Mouse (Mus musculus): ENCODE results near the gene Rasal2. TPM values are rescaled to one million over a fixed set of nuclear protein-coding genes. Genes with fewer than 3 reads are reported as not detected.
A peak's percentile ranks its signal among the peaks of the same experiment; 100 is the strongest.

Rasal2 gene
- polyA plus RNA-seq, 1 experiment = 39.9 TPM

DNA sequence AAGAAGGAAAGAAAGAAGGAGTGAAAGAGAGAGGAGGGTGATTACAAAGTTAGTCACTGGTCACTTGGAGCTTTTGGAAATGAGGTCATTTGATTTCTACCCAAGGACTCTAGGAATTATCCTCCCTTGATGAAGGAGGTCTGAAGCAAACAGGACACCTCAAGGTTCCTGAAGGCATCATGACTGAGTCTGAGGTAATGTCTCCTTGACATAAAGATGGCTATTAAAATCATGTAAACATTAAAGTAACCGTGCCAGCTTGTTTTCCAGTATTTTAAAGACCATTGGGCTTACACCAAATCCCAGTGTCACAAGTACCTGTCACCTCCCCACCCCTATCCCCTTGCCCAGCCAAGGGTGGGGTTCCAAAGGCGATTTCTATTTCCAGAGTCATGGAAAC is 25.9 kb upstream of the Rasal2 start:
- no peak for TF ChIP-seq CTCF (IDR thresholded peaks at IDR 0.05; ENCODE audit: borderline replicate concordance, extremely low read depth, insufficient read depth, insufficient read length)
- no peak for TF ChIP-seq POLR2A (IDR thresholded peaks at IDR 0.05; ENCODE audit: borderline replicate concordance, extremely low read depth, insufficient read depth, insufficient read length, poor library complexity, severe bottlenecking)
- no peak for DNase-seq (ENCODE audit: low read depth)

DNA sequence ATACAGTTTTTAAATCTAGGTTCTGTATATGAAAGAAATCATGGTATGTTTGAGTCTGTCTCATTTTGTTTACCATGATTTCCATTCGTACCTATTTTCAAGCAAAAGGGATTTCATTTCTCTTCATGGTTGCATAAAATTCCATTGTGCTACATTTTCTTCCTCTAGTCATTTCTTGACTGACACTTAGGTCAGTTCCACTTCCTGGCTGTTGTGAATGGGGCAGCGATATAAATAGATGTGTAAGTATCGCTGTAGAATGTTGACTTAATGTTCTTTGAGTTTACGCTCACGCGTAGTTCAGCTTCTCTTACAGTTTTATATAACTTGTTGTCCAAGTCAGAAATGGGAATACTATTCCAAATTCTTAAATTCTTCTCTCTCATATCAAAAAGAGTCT is 23.5 kb upstream of the Rasal2 start:
- no peak for TF ChIP-seq POLR2A (IDR thresholded peaks at IDR 0.05; ENCODE audit: borderline replicate concordance, extremely low read depth, insufficient read depth, insufficient read length, poor library complexity, severe bottlenecking)

GRCm38 (mm10) chr1:157434404-157434803 is 22.0 kb upstream of the Rasal2 start:
- no peak for DNase-seq (ENCODE audit: low read depth)
- TF ChIP-seq CTCF (IDR thresholded peaks at IDR 0.05; ENCODE audit: borderline replicate concordance, extremely low read depth, insufficient read depth, insufficient read length) (no peak), POLR2A (IDR thresholded peaks at IDR 0.05; ENCODE audit: borderline replicate concordance, extremely low read depth, insufficient read depth, insufficient read length, poor library complexity, severe bottlenecking) (no peak)

More for the DNA sequence above, 23.5 kb upstream of the Rasal2 start:
- DNase-seq (ENCODE audit: low read depth) = no peak

GRCm38 (mm10) chr1:157433316-157433715 is 20.9 kb upstream of the Rasal2 start:
- DNase-seq (ENCODE audit: low read depth) = no peak
- TF ChIP-seq CTCF (IDR thresholded peaks at IDR 0.05; ENCODE audit: borderline replicate concordance, extremely low read depth, insufficient read depth, insufficient read length) (no peak), POLR2A (IDR thresholded peaks at IDR 0.05; ENCODE audit: borderline replicate concordance, extremely low read depth, insufficient read depth, insufficient read length, poor library complexity, severe bottlenecking) (no peak)

- TF ChIP-seq CTCF (IDR thresholded peaks at IDR 0.05; ENCODE audit: borderline replicate concordance, extremely low read depth, insufficient read depth, insufficient read length) (no peak), POLR2A (IDR thresholded peaks at IDR 0.05; ENCODE audit: borderline replicate concordance, extremely low read depth, insufficient read depth, insufficient read length, poor library complexity, severe bottlenecking) (no peak)
- DNase-seq (ENCODE audit: low read depth) = no peak
These were observed 16.0 kb upstream of the Rasal2 start for GRCm38 (mm10) chr1:157428366-157428765.

DNA sequence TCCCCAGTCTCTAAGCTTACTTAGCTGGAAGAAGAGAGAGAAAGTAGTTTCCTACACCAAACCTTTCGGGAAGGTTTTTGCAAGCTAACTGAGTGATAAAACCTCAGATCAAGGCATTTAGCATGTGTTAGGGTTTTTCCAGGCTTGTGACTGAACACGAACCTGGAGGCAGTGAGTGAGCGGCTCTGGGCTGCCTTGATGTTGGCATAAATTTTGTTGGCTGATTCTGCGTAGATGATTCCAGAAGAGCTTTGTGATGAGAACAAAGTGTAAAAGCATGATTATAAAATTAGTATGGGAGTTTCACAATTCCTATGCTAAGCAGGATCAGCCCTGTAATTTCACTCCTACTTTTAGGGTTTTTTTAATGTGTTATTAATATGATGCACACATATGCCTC is 15.2 kb upstream of the Rasal2 start:
- no peak for TF ChIP-seq POLR2A (IDR thresholded peaks at IDR 0.05; ENCODE audit: borderline replicate concordance, extremely low read depth, insufficient read depth, insufficient read length, poor library complexity, severe bottlenecking)
- no peak for TF ChIP-seq CTCF (IDR thresholded peaks at IDR 0.05; ENCODE audit: borderline replicate concordance, extremely low read depth, insufficient read depth, insufficient read length)
- DNase-seq (ENCODE audit: low read depth) = no peak

DNA sequence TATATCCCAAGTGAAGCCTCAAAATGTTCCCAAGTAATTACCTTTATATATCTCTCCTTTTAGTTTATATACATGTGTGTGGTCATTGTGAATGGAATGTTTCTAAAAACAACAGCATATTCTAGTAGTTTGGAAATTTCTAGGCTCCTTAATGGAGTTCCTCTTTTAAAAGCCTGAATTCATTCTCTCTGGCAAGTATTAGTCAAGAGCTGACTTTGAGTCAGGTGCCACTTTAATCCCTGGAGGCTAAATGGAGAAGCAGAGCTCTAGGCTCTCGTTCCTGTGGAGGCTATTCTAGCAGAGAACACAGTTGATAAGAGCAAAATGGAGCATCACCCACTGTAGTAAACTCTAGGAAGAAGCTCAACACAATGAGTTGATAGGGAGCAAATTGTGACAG is 14.5 kb upstream of the Rasal2 start:
- TF ChIP-seq POLR2A (IDR thresholded peaks at IDR 0.05; ENCODE audit: borderline replicate concordance, extremely low read depth, insufficient read depth, insufficient read length, poor library complexity, severe bottlenecking) (no peak), CTCF (IDR thresholded peaks at IDR 0.05; ENCODE audit: borderline replicate concordance, extremely low read depth, insufficient read depth, insufficient read length) (no peak)
- DNase-seq (ENCODE audit: low read depth) = no peak

DNA sequence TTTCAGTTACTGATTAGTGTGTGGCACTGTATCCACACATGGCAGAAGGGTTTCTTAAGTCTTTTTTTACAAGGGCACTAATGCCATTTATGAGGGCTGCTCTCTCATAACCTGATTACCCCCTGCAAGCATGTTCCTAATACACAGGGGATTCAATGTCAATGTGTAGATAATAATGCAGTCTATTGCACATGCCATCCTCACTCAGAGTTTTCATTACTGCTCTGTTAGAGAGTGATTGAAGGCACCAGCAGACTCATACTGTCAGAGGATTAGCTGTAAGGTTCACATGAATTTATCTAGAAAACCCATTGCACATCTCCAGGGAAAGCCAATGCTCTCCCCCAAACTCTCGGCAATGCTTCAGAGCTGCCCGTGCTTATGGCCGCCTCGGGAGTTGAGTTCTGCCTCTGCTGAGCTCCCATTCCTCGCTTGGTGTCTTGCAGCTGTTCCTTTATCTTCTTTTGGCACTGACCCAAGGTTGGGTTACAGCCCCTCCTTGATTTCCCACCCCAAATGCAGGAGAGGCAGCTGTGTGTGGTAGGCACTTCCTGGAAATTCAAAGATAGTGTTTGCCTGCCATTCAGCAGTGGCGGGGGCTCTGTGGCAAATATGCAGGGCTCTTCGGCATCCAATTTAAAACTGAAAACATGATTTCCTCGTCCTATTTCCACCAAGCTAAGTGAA is 13.5 kb upstream of the Rasal2 start:
- peak; percentile 91 for DNase-seq (ENCODE audit: low read depth)
- TF ChIP-seq POLR2A (IDR thresholded peaks at IDR 0.05; ENCODE audit: borderline replicate concordance, extremely low read depth, insufficient read depth, insufficient read length, poor library complexity, severe bottlenecking) = no peak
- TF ChIP-seq CTCF (IDR thresholded peaks at IDR 0.05; ENCODE audit: borderline replicate concordance, extremely low read depth, insufficient read depth, insufficient read length) = no peak

DNA sequence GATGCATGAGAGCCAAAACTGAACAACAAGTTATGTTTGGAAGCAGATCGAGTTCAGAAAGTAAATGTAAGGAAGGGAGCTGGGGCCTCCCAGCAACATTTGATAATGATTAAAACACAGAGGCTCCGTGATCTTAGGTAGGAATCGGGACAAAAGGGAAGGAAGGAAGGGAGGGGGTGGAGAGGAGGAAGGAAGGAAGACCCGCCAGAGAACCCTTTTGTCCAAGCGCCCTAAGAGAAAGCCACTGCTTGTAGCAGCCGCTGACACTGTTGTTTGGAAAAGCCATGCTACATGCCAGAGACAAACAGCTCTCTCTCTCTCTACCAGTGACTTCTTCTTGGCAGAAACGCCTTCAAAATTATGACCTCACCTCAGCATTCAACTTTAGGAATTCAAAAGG is 5.5 kb upstream of the Rasal2 start:
- peak; percentile 48 for DNase-seq (ENCODE audit: low read depth)
- TF ChIP-seq CTCF (IDR thresholded peaks at IDR 0.05; ENCODE audit: borderline replicate concordance, extremely low read depth, insufficient read depth, insufficient read length) (no peak), POLR2A (IDR thresholded peaks at IDR 0.05; ENCODE audit: borderline replicate concordance, extremely low read depth, insufficient read depth, insufficient read length, poor library complexity, severe bottlenecking) (no peak)

- no peak for TF ChIP-seq POLR2A (IDR thresholded peaks at IDR 0.05; ENCODE audit: borderline replicate concordance, extremely low read depth, insufficient read depth, insufficient read length, poor library complexity, severe bottlenecking)
- no peak for TF ChIP-seq CTCF (IDR thresholded peaks at IDR 0.05; ENCODE audit: borderline replicate concordance, extremely low read depth, insufficient read depth, insufficient read length)
- DNase-seq (ENCODE audit: low read depth) = peak; percentile 4
These were observed 5.0 kb upstream of the Rasal2 start for GRCm38 (mm10) chr1:157417414-157417813.

GRCm38 (mm10) chr1:157416628-157417027 is 4.2 kb upstream of the Rasal2 start:
- no peak for DNase-seq (ENCODE audit: low read depth)

GRCm38 (mm10) chr1:157415771-157416170 is 3.4 kb upstream of the Rasal2 start:
- no peak for DNase-seq (ENCODE audit: low read depth)
- TF ChIP-seq CTCF (IDR thresholded peaks at IDR 0.05; ENCODE audit: borderline replicate concordance, extremely low read depth, insufficient read depth, insufficient read length) (no peak), POLR2A (IDR thresholded peaks at IDR 0.05; ENCODE audit: borderline replicate concordance, extremely low read depth, insufficient read depth, insufficient read length, poor library complexity, severe bottlenecking) (no peak)

More at GRCm38 (mm10) chr1:157416628-157417027, 4.2 kb upstream of the Rasal2 start:
- no peak for TF ChIP-seq CTCF (IDR thresholded peaks at IDR 0.05; ENCODE audit: borderline replicate concordance, extremely low read depth, insufficient read depth, insufficient read length)
- TF ChIP-seq POLR2A (IDR thresholded peaks at IDR 0.05; ENCODE audit: borderline replicate concordance, extremely low read depth, insufficient read depth, insufficient read length, poor library complexity, severe bottlenecking) = no peak
